Mouse (Mus musculus) heart, adult 2 months (tissue): ENCODE measurements around the gene Abcb1b. TPM values are rescaled to one million over a fixed set of nuclear protein-coding genes. Genes with fewer than 3 reads are reported as not detected.

Experiments
- DNase-seq, 2 experiments: peaks; one replicate each; pipeline ENCODE4 v3.0.0; 2021
- H3K27ac ChIP-seq: fragments of 200-600 bp; 2 replicates; pipeline ENCODE4 v1.8.1; 2022
- H3K27me3 ChIP-seq: fragments of 200-500 bp; 2 replicates; pipeline ENCODE4 v1.6.1; 2012; ENCODE audit warnings: mild to moderate bottlenecking, low read length, inconsistent platforms, mixed read lengths; ENCODE audit not compliant: control insufficient read depth, insufficient read depth
- H3K36me3 ChIP-seq: fragments of 200-500 bp; 2 replicates; pipeline ENCODE4 v1.6.1; 2012; ENCODE audit warnings: low read length, inconsistent platforms; ENCODE audit not compliant: control insufficient read depth, insufficient read depth
- H3K4me1 ChIP-seq: fragments of 200-500 bp; 2 replicates; pipeline ENCODE4 v1.6.1; 2011; ENCODE audit warnings: low read length; ENCODE audit not compliant: control insufficient read depth, insufficient read depth
- H3K4me3 ChIP-seq: fragments of 200-600 bp; 2 replicates; pipeline ENCODE4 v1.8.1; 2022
- H3K79me2 ChIP-seq: fragments of 200-500 bp; replicated peaks from 2 replicates; pipeline ENCODE4 v1.6.1; 2012; ENCODE audit warnings: mild to moderate bottlenecking, inconsistent platforms, low read length, moderate library complexity, mixed read lengths; ENCODE audit not compliant: control insufficient read depth, insufficient read depth
- H3K9ac ChIP-seq: fragments of 200-500 bp; 2 replicates; pipeline ENCODE4 v1.6.1; 2012; ENCODE audit warnings: low read depth, mild to moderate bottlenecking, control low read depth, inconsistent platforms, low read length, mixed read lengths
- CTCF ChIP-seq: fragments of 200-600 bp; IDR thresholded peaks from 2 replicates; pipeline ENCODE4 v1.8.1; 2022; ENCODE audit warnings: antibody characterized with exemption, mild to moderate bottlenecking, moderate library complexity
- EP300 ChIP-seq: fragments of 200-500 bp; IDR thresholded peaks from 2 replicates; pipeline ENCODE4 v1.6.1; 2011; ENCODE audit warnings: low read depth, low read length, control low read depth; ENCODE audit not compliant: insufficient read depth
- POLR2A ChIP-seq: fragments of 200-500 bp; IDR thresholded peaks from 2 replicates; pipeline ENCODE4 v1.6.1; 2011; ENCODE audit warnings: mild to moderate bottlenecking, low read depth, low read length, control low read depth; ENCODE audit not compliant: insufficient read depth
- WGBS: fragments of 180-500 bp; shearing (Covaris S2); methylation state at CpG from one replicate; pipeline ENCODE4 v1.1.7; 2018; 5-methylcytosine and 5-hydroxymethylcytosine counted together
- intact Hi-C: fragments of 180-260 bp; cut with DNase I; formaldehyde crosslinking; loops from one replicate; pipeline ENCODE4 v1.15.1; 2025
- polyA plus RNA-seq: library from polyadenylated mRNA; depleted of rRNA; stranded (reverse); fragments of >200 nt; gene quantifications from 2 replicates; pipeline ENCODE4 v1.2.3, GENCODE M21; 2012; rRNA removed
- total RNA-seq, 2 experiments: library from RNA; stranded (reverse); gene quantifications; 2 replicates each; pipeline ENCODE4 v1.2.3; 2021

The Abcb1b gene
- total and polyA plus RNA-seq, 3 experiments = 3.2 to 5.0 (median 3.3) TPM

GRCm38 (mm10) chr5:8911567-8912198, 113.7 kb downstream of the Abcb1b start:
- Histone ChIP-seq H3K27me3 (no peaks in the 10 kb centered on the region), H3K4me3 (no peak overlapping the region), H3K4me1 (no peaks in the 10 kb centered on the region), H3K9ac (no peak overlapping the region), H3K27ac (no peak overlapping the region), H3K36me3 (no peaks in the 10 kb centered on the region), H3K79me2 (no peaks in the 10 kb centered on the region)
- 76% methylated on average over 8 of the region's 8 CpGs for WGBS
- TF ChIP-seq CTCF (no peak), EP300 (no peak), POLR2A (no peak)
- intact Hi-C loops = no loop called here
- DNase-seq = no peak

Other genes starting within 250 kb of the Abcb1b start
- gene Rundc3b, start 175.2 kb upstream of the Abcb1b start, total RNA-seq = under 1 TPM; 0.23 to 0.31 TPM
- 0.08 and 0.15 TPM in 2 replicates for gene Rundc3b, start 175.2 kb upstream of the Abcb1b start, polyA plus RNA-seq
- 10 to 100 TPM in 1 of 2 experiments, 1 to 10 TPM in 1; 8.3 to 11.0 TPM for gene Abcb1a, start 138.1 kb upstream of the Abcb1b start, total RNA-seq
- 6.3 and 9.8 TPM in 2 replicates for gene Abcb1a, start 138.1 kb upstream of the Abcb1b start, polyA plus RNA-seq
- gene Abcb4, start 95.6 kb downstream of the Abcb1b start, total RNA-seq = 10 to 100 TPM; 14.2 to 19.0 TPM
- gene Abcb4, start 95.6 kb downstream of the Abcb1b start, polyA plus RNA-seq = 7.1 and 10.1 TPM in 2 replicates
- gene Crot, start 199.2 kb downstream of the Abcb1b start, total RNA-seq = 10 to 100 TPM; 18.8 to 21.6 TPM
- gene Crot, start 199.2 kb downstream of the Abcb1b start, polyA plus RNA-seq = 8.6 and 16.2 TPM in 2 replicates